Mouse (Mus musculus) T-cell, adult 2 months (primary cell): ENCODE measurements around the gene Fstl1.

Experiments
- DNase-seq: peaks from one replicate; pipeline ENCODE4 v3.0.0; 2022; ENCODE audit warnings: low spot score

The Fstl1 gene

GRCm38 (mm10) chr16:37787558-37788194 lies 11.0 kb downstream of the Fstl1 start:
- DNase-seq = no peak

- no peak for DNase-seq
Observed at GRCm38 (mm10) chr16:37788367-37789014, 11.8 kb downstream of the Fstl1 start.

GRCm38 (mm10) chr16:37789015-37789381 lies 12.3 kb downstream of the Fstl1 start:
- DNase-seq = no peak

- no peak for DNase-seq
Observed at GRCm38 (mm10) chr16:37789394-37789920, 12.8 kb downstream of the Fstl1 start.

GRCm38 (mm10) chr16:37790008-37790780 lies 13.5 kb downstream of the Fstl1 start:
- no peak for DNase-seq

GRCm38 (mm10) chr16:37790781-37791175 lies 14.1 kb downstream of the Fstl1 start:
- no peak for DNase-seq

GRCm38 (mm10) chr16:37795651-37796150 lies 19.0 kb downstream of the Fstl1 start:
- no peak for DNase-seq

- no peak for DNase-seq
Observed at GRCm38 (mm10) chr16:37796270-37796669, 19.6 kb downstream of the Fstl1 start.

GRCm38 (mm10) chr16:37801097-37801496 lies 24.4 kb downstream of the Fstl1 start:
- DNase-seq = no peak

GRCm38 (mm10) chr16:37802686-37803295 lies 26.1 kb downstream of the Fstl1 start:
- DNase-seq = no peak

- no peak for DNase-seq
Observed at GRCm38 (mm10) chr16:37803387-37803950, 26.8 kb downstream of the Fstl1 start.

- no peak for DNase-seq
Observed at GRCm38 (mm10) chr16:37805746-37806495, 29.2 kb downstream of the Fstl1 start.

- no peak for DNase-seq
Observed at GRCm38 (mm10) chr16:37807269-37807668, 30.6 kb downstream of the Fstl1 start.

GRCm38 (mm10) chr16:37808866-37809622 lies 32.4 kb downstream of the Fstl1 start:
- no peak for DNase-seq

- DNase-seq = no peak
Observed at GRCm38 (mm10) chr16:37809623-37809992, 32.9 kb downstream of the Fstl1 start.

GRCm38 (mm10) chr16:37811874-37812273 lies 35.2 kb downstream of the Fstl1 start:
- DNase-seq = no peak

- no peak for DNase-seq
Observed at GRCm38 (mm10) chr16:37812474-37812886, 35.8 kb downstream of the Fstl1 start.

GRCm38 (mm10) chr16:37813691-37814382 lies 37.2 kb downstream of the Fstl1 start:
- no peak for DNase-seq

GRCm38 (mm10) chr16:37814383-37814971 lies 37.8 kb downstream of the Fstl1 start:
- DNase-seq = peak; percentile 41
